Mouse (Mus musculus) megakaryocyte, embryonic 14.5 days (primary cell): ENCODE results near the gene Tmem222. TPM values are rescaled to one million over a fixed set of nuclear protein-coding genes. Genes with fewer than 3 reads are reported as not detected.

Source experiments
- H3K27me3 ChIP-seq: replicated peaks from 2 replicates; pipeline ENCODE3; 2012; ENCODE audit warnings: inconsistent platforms
- H3K36me3 ChIP-seq: replicated peaks from 2 replicates; pipeline ENCODE3; 2012; ENCODE audit warnings: low read length, inconsistent platforms, mixed read lengths
- H3K4me1 ChIP-seq: 2 replicates; pipeline ENCODE4 v1.6.1; 2012; ENCODE audit warnings: inconsistent platforms
- H3K4me3 ChIP-seq: replicated peaks from 2 replicates; pipeline ENCODE3; 2012; ENCODE audit warnings: moderate library complexity, mild to moderate bottlenecking, inconsistent platforms
- H3K9me3 ChIP-seq: 2 replicates; pipeline ENCODE4 v1.6.1; 2012; ENCODE audit warnings: inconsistent platforms
- FLI1 ChIP-seq: IDR thresholded peaks from 2 replicates; pipeline ENCODE4 v1.6.1; 2012; ENCODE audit warnings: low read length, inconsistent platforms, mixed read lengths
- GATA1 ChIP-seq: IDR thresholded peaks from 3 replicates; pipeline ENCODE4 v1.6.1; 2012; ENCODE audit warnings: mixed read lengths, low read length, inconsistent platforms, borderline replicate concordance
- polyA plus RNA-seq: library from polyadenylated mRNA; stranded (reverse); fragments of >175 nt; gene quantifications from 2 replicates; pipeline ENCODE4 v1.2.3, GENCODE M21; 2012; ENCODE audit warnings: low replicate concordance; ENCODE audit not compliant: insufficient read depth

The Tmem222 gene
- 5.8 and 12.2 TPM in 2 replicates for polyA plus RNA-seq

GRCm38 (mm10) chr4:133277104-133278026 lies at the start of gene Tmem222:
Tmem222 (minus strand) TSS chr4:133277792.
- H3K36me3 ChIP-seq, result peaks cover 28% of the 10 kb centered on the region
- H3K27me3 ChIP-seq, result no peaks in the 10 kb centered on the region
- no peaks in the 10 kb centered on the region for H3K9me3 ChIP-seq
- no peak for TF ChIP-seq GATA1
- TF ChIP-seq FLI1, result peak; percentile 65; the same call in 1 of the 2 replicates
- peaks cover 54% of the 10 kb centered on the region for H3K4me1 ChIP-seq
- peak within 1 kb of the TSS; percentile 97 for H3K4me3 ChIP-seq

- H3K9me3 ChIP-seq, result no peaks in the 10 kb centered on the region
- no peak for TF ChIP-seq GATA1
- no peak for TF ChIP-seq FLI1
- peaks cover 5% of the 10 kb centered on the region; the same call in 1 of the 2 replicates for H3K4me1 ChIP-seq
- H3K27me3 ChIP-seq, result no peaks in the 10 kb centered on the region
- H3K4me3 ChIP-seq, result no peak overlapping the region
- H3K36me3 ChIP-seq, result peaks cover 64% of the 10 kb centered on the region
Measured at GRCm38 (mm10) chr4:133319667-133320066, 42.1 kb upstream of the Tmem222 start.

GRCm38 (mm10) chr4:133315991-133316390 lies 38.4 kb upstream of the Tmem222 start:
- H3K4me1 ChIP-seq, result peaks cover 10% of the 10 kb centered on the region
- no peaks in the 10 kb centered on the region for H3K27me3 ChIP-seq
- peaks cover 64% of the 10 kb centered on the region for H3K36me3 ChIP-seq
- no peaks in the 10 kb centered on the region for H3K9me3 ChIP-seq
- no peak overlapping the region for H3K4me3 ChIP-seq
- TF ChIP-seq GATA1, result no peak
- no peak for TF ChIP-seq FLI1

GRCm38 (mm10) chr4:133314896-133315295 lies 37.3 kb upstream of the Tmem222 start:
- Histone ChIP-seq H3K4me3 (no peak overlapping the region), H3K9me3 (no peaks in the 10 kb centered on the region), H3K27me3 (no peaks in the 10 kb centered on the region), H3K36me3 (peaks cover 53% of the 10 kb centered on the region), H3K4me1 (peaks cover 11% of the 10 kb centered on the region)
- no peak for TF ChIP-seq GATA1
- no peak for TF ChIP-seq FLI1

GRCm38 (mm10) chr4:133309948-133310347 lies 32.4 kb upstream of the Tmem222 start:
- TF ChIP-seq GATA1 (no peak), FLI1 (no peak)
- no peaks in the 10 kb centered on the region for H3K9me3 ChIP-seq
- H3K4me1 ChIP-seq, result peaks cover 9% of the 10 kb centered on the region
- no peaks in the 10 kb centered on the region for H3K27me3 ChIP-seq
- peaks cover 58% of the 10 kb centered on the region for H3K36me3 ChIP-seq
- no peak overlapping the region for H3K4me3 ChIP-seq

GRCm38 (mm10) chr4:133307331-133307730 lies 29.7 kb upstream of the Tmem222 start:
- TF ChIP-seq GATA1 (no peak), FLI1 (no peak)
- no peaks in the 10 kb centered on the region for H3K9me3 ChIP-seq
- no peak overlapping the region for H3K4me3 ChIP-seq
- H3K4me1 ChIP-seq, result peaks cover 6% of the 10 kb centered on the region; the same call in 1 of the 2 replicates
- H3K27me3 ChIP-seq, result no peaks in the 10 kb centered on the region
- H3K36me3 ChIP-seq, result peaks cover 64% of the 10 kb centered on the region

- TF ChIP-seq GATA1 (no peak), FLI1 (no peak)
- H3K4me3 ChIP-seq, result no peak overlapping the region
- peaks cover 76% of the 10 kb centered on the region for H3K36me3 ChIP-seq
- no peaks in the 10 kb centered on the region for H3K9me3 ChIP-seq
- peaks cover 7% of the 10 kb centered on the region; the same call in 1 of the 2 replicates for H3K4me1 ChIP-seq
- no peaks in the 10 kb centered on the region for H3K27me3 ChIP-seq
Measured at GRCm38 (mm10) chr4:133305825-133306224, 28.2 kb upstream of the Tmem222 start.

GRCm38 (mm10) chr4:133304770-133305169 lies 27.2 kb upstream of the Tmem222 start:
- Histone ChIP-seq H3K36me3 (peaks cover 86% of the 10 kb centered on the region), H3K4me1 (peaks cover 11% of the 10 kb centered on the region), H3K4me3 (no peak overlapping the region), H3K27me3 (no peaks in the 10 kb centered on the region), H3K9me3 (no peaks in the 10 kb centered on the region)
- TF ChIP-seq FLI1, result no peak
- no peak for TF ChIP-seq GATA1

- Histone ChIP-seq H3K4me1 (peaks cover 32% of the 10 kb centered on the region), H3K36me3 (peaks cover 92% of the 10 kb centered on the region), H3K4me3 (no peak overlapping the region), H3K27me3 (no peaks in the 10 kb centered on the region), H3K9me3 (no peaks in the 10 kb centered on the region)
- TF ChIP-seq FLI1, result no peak
- TF ChIP-seq GATA1, result no peak
Measured at GRCm38 (mm10) chr4:133302668-133303067, 25.1 kb upstream of the Tmem222 start.

- H3K36me3 ChIP-seq, result peaks cover 95% of the 10 kb centered on the region
- TF ChIP-seq GATA1 (no peak), FLI1 (no peak)
- no peak overlapping the region for H3K4me3 ChIP-seq
- no peaks in the 10 kb centered on the region for H3K27me3 ChIP-seq
- peaks cover 37% of the 10 kb centered on the region for H3K4me1 ChIP-seq
- H3K9me3 ChIP-seq, result no peaks in the 10 kb centered on the region
Measured at GRCm38 (mm10) chr4:133301802-133302201, 24.2 kb upstream of the Tmem222 start.
